Mouse (Mus musculus): ENCODE measurements around the gene Gmpr2.

DNA sequence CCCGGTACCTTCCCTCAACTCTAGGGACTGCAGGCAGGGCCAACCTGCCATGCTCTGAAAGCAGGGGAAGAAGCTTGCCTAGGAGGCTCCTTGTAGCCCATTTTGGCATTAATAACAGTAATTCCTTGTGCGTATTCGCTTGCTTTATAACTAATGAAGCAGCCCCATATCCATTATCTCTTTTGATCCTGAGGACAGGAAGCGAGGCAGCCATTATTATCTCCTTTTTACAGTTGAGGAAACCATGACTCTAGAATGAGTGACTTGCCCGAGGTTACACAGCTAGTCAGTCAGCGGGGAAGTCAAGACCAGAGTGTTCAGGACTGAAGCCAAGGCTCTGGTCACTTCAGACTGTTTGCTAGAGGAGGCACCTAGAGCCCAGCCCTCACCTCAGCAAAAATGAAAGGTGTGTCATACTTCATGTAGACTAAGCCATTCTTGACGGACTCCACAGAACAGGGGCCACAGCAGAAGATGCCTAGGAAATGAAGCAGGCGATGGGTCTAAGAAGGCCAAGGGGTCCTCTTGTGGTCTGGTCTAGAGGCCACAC is 34.4 kb downstream of the Gmpr2 start:
- TF ChIP-seq CTCF (IDR thresholded peaks at IDR 0.05; ENCODE audit: control insufficient read depth, insufficient read depth, insufficient replicate concordance, low read depth, low read length) (no peak), POLR2A (IDR thresholded peaks at IDR 0.05; ENCODE audit: control insufficient read depth, low read depth, low read length) (no peak)

All from testis, adult 2 months (tissue).